Mouse (Mus musculus): ENCODE measurements around the gene Mbl1.

The Mbl1 gene

DNA sequence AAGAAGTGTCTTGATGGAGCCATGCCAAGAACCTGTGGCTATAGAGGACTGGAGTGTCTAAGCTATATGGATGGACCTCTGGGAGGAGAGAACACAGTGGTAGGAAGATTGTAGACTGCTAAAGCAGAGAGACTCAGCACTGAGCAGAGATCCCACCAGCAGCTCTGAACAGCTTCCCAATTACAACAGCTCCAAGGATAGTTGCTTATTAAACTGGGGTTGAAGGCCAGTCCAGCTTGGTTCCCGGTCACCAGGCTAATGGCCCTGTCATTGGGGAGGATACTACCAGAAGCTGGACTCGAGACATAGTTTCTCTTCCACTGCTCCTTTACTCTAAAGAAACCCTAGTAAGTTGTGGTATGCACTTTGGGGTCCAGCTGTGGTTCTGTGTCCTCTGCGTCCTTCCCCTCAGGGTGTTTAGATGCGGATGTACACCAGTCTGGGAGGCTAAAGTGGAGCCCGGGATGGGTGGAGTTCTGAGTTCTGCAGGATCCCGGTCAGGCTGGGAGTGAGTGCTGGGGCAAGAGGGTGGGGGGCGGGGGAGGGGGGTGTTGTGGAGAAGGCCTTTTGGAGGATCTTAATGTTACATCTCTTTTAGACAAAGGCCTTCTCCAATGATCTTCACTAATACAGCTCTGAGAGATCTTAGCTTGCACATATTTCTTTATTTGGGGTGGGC is at the start of gene Mbl1:
Gene Mbl1, plus strand, starts transcription at position 239 of the 679 bp plus-strand sequence.
- DNase-seq = no peak

GRCm38 (mm10) chr14:41102269-41102668 is 49.0 kb upstream of the Mbl1 start:
- DNase-seq = no peak

GRCm38 (mm10) chr14:41104853-41105444 is 46.3 kb upstream of the Mbl1 start, which contains the start of gene Mat1a:
Gene Mat1a, plus strand, starts transcription at chr14:41105035.
- no peak for DNase-seq

DNA sequence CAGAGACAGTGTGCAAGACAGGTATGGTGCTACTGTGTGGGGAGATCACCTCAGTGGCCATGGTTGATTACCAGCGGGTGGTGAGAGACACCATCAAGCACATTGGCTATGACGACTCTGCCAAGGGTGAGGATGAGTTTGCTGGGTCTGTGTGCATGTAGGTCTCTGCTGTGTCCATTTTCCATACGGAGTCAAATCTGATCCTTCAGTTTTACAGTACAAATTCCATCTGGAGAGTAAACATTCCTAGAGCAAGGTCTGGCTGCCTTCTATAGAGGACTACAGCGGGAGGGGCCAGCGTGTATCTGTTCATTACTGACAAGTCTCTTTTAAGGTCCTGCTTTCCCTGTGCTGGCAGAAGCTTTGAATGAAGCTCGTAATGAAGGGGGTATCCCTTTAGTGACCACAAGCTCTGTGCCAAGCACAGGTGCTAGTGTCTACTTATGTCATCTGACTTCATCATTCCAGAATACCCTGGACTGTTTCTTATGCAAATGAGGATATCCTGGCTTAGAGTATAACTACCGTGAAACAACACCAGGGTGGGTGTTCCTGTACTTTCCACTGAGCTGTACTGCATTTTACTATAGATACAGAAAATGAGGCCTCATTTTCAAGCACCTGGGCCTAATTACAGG is 40.1 kb upstream of the Mbl1 start:
- no peak for DNase-seq

GRCm38 (mm10) chr14:41112944-41113343 is 38.3 kb upstream of the Mbl1 start:
- DNase-seq = no peak

DNA sequence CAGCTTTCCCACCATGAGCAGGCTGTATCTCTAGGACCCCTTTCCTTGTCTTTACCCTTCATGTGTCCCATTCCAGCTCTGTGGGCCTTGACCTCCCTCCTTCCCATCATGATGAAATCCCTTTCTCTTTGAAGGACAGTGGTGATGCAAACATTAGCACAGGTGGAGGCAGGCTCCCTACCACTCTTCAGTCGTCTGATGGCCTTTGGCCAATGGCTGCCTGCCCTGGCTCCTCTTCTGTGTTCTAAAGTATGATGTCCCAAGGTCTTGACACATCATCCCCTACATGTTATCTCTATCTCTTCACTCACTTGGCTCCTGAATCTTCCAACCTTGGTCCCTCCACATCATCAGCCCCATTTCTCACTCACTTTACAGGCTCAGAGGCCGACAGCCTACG is 35.0 kb upstream of the Mbl1 start:
- DNase-seq = no peak

DNA sequence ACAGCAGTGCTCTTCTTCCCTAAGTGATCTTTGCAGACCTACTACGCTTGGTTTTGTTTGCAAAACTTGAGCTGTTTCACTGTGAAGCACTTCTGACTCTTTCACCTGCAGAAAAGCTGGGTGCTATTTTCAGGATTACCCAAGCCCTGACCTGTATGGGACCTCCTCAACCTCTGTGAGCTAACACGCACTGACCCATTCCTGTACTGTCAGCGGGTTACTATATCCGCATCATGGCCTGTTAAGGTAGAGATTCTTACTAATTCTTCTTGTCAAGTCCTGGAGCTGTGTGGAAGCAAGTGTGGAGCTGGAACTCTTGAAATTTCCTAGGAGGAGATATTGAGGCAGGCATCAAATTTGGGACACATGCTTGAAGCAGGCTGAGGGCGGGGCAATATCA is 26.6 kb upstream of the Mbl1 start:
- DNase-seq = no peak

DNA sequence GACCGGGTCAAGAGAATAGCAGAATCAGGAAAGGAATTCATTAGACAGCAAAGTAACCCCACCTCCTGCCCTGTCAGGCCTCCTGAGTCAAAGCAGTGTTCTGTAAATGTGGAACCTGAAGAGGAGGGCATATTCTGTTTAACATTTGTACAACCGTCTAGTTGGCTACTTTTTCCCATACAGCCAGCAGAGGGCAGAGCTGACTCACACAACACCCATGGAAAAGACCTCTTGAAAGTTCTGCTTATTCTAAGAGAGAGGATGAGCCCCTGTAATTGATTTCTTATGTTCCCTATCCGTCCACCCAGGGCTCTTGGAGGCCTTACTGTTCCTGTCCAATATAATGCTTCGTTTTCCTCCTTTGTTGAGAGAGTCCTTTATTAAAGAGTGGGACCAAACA is 23.3 kb upstream of the Mbl1 start:
- DNase-seq = no peak

GRCm38 (mm10) chr14:41131540-41131939 is 19.7 kb upstream of the Mbl1 start, which contains the start of gene Sftpa1:
Gene Sftpa1, plus strand, starts transcription at chr14:41131782.
- no peak for DNase-seq

- DNase-seq = no peak
Measured at GRCm38 (mm10) chr14:41137006-41137405, 14.3 kb upstream of the Mbl1 start.

DNA sequence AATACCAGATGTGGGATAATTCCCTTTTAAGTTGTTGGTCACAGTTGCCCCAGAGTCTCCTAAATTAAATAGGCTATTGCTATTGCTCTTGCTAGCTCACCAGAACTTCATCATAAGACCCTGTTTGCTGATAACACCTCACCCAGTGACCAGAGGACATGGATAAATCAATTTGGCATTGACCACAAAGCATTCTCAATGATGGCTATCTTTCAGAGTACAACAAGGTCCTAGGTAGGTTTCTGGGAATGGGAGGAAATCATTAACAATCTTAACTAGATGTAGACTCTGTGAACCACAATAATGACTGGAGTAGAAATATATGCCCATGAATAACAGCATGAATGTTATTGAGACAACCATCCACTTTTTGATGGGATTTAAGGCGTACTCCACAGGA is 10.6 kb upstream of the Mbl1 start:
- no peak for DNase-seq

- DNase-seq = no peak
Measured at GRCm38 (mm10) chr14:41146035-41146434, 5.2 kb upstream of the Mbl1 start.

GRCm38 (mm10) chr14:41146922-41147321 is 4.3 kb upstream of the Mbl1 start:
- DNase-seq = no peak

DNA sequence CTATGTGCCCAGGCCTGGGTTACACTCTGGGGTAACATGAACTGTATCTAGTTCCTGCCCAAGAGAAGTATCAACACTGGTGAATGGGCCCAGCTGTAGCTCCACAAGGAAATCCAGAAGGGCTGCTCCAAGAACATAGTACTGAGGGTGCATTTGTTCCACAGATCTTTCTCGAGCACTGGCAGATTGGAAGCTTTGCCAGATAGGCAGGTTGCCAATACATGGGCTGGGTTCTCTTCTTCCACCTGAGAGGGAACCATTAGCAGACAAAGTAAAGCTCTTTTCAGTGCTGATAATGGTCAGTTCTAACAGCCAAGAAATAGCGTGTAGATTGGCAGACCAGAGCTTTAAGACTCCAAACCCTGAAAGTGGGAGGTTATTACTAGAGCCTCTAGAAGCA is 3.9 kb upstream of the Mbl1 start:
- no peak for DNase-seq

- DNase-seq = no peak
Measured at GRCm38 (mm10) chr14:41160076-41160475, 8.8 kb downstream of the Mbl1 start.

DNA sequence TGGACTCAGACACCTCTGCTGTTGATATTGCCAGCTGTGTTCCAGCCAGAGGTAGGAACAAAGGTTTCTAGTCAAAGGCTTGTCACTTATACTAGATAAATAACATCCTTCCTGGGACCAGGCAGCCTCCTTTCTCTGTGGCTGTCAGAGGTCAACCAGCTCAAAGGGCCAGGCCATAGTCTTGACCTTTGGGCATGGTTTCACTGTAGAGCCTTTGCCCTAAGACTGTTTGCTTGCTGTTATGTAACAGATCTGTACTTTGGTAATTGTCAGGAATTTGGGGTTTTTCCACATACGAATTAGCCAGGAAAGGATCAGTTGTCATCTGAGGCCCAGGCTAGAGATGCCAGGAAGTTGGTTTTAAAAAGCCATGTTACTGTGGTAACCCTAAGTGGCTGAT is 9.5 kb downstream of the Mbl1 start:
- no peak for DNase-seq

GRCm38 (mm10) chr14:41162663-41163062 is 11.4 kb downstream of the Mbl1 start:
- DNase-seq = no peak

- no peak for DNase-seq
Measured at GRCm38 (mm10) chr14:41167278-41167677, 16.0 kb downstream of the Mbl1 start.

DNA sequence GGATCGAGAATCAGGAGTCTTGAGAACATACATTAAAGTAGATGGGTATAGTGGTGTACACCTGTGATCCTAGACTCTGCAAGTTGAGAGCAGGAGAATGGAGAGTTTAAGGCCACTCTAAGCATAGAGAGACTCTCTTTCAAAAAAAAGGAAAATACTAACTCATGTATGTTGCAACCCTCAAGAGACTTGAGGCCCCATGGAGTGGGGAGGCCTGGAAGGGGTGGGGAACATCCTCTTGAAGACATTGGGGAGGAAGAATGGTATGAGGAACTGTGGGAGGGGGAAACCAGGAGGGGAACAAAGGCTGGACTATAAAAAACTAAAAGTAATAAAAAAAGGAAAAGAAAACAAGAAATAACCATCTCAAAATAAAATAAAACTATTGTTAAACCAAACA is 17.3 kb downstream of the Mbl1 start:
- DNase-seq = no peak

DNA sequence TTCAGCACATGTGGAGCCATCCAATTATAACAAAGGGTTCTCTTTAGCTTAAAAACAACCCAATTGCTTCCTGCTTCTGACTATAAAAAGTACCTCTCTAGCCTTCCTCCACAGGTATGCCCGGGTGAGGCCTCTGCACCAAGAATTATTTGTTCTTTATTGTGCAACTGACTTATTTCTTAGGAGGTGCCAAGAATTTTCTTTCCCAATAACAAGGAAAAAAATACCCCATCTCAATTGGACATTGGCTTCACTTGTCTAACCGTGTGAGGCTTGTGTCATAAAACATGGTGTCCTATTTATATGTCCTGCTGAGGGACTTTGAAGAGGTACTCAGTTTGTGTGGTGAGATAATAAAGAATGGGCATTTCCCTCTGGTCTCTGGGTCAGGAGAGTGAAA is 19.3 kb downstream of the Mbl1 start:
- no peak for DNase-seq

DNA sequence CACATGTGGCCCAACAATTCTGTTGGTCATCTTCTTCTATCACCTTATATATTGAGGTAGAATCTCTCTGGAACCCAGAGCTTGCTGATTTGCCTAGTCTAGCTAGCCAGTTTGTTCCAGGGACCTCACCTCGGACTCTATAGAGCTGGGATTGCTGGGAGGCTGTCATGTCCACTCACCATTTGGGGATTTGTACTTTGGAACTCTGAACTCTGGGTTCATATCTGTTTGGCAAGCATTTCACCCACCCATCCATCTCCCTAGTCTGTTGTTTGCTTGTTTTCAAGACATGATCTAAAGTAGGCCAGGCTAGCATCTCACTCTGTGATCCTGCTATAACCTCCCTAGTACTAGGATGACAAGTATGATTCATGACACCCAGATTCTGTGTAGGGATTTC is 23.5 kb downstream of the Mbl1 start:
- no peak for DNase-seq

- no peak for DNase-seq
Measured at GRCm38 (mm10) chr14:41185059-41185821, 34.0 kb downstream of the Mbl1 start, which contains the start of gene Sftpd. Gene Sftpd, minus strand, starts transcription at chr14:41185149.

GRCm38 (mm10) chr14:41189496-41189895 is 38.2 kb downstream of the Mbl1 start:
- no peak for DNase-seq
